Mouse (Mus musculus) neural tube, embryonic 12.5 days (tissue): ENCODE measurements at regions not wholly inside any gene's neighbourhood (a gene's known extent, or its start where the extent isn't known, plus 50 kb on each side); places are given as distances from the start of the nearest gene placed in this dataset.

Source experiments
- ATAC-seq: fragments of 200-750 bp; cut with Nextera tagmentation; 2 replicates; pipeline ENCODE4 v1.8.0; 2017; ENCODE audit warnings: low read depth, mild to moderate bottlenecking, moderate TSS enrichment, moderate library complexity; ENCODE audit not compliant: low FRiP score
- H3K27ac ChIP-seq: fragments of 300-500 bp; sonication (generic); 2 replicates; pipeline ENCODE4 v1.5.1; 2016
- H3K27me3 ChIP-seq: fragments of 300-500 bp; sonication (generic); replicated peaks from 2 replicates; pipeline ENCODE4 v1.6.1; 2016; ENCODE audit warnings: mild to moderate bottlenecking
- H3K36me3 ChIP-seq: fragments of 300-500 bp; sonication (generic); 2 replicates; pipeline ENCODE4 v1.6.1; 2016; ENCODE audit warnings: mild to moderate bottlenecking
- H3K4me1 ChIP-seq: fragments of 300-500 bp; sonication (generic); 2 replicates; pipeline ENCODE4 v1.6.1; 2016
- H3K4me2 ChIP-seq: fragments of 300-500 bp; sonication (generic); replicated peaks from 2 replicates; pipeline ENCODE4 v1.6.1; 2016; ENCODE audit warnings: mild to moderate bottlenecking
- H3K4me3 ChIP-seq: fragments of 300-500 bp; sonication (generic); 2 replicates; pipeline ENCODE4 v1.5.1; 2016
- H3K9ac ChIP-seq: fragments of 300-500 bp; sonication (generic); 2 replicates; pipeline ENCODE4 v1.6.1; 2016; ENCODE audit warnings: mild to moderate bottlenecking
- H3K9me3 ChIP-seq: fragments of 300-500 bp; sonication (generic); 2 replicates; pipeline ENCODE4 v1.6.1; 2016; ENCODE audit warnings: mild to moderate bottlenecking
- WGBS: fragments of 180-500 bp; shearing (Covaris S2); methylation state at CpG from one replicate; pipeline ENCODE4 v1.1.7; 2016; 5-methylcytosine and 5-hydroxymethylcytosine counted together

GRCm38 (mm10) chr6:94875841-94876240, 175.9 kb upstream of the Lrig1 start:
- H3K4me2 ChIP-seq = no peak overlapping the region
- H3K27me3 ChIP-seq = no peaks in the 10 kb centered on the region
- no peaks in the 10 kb centered on the region for H3K36me3 ChIP-seq
- H3K4me1 ChIP-seq = no peaks in the 10 kb centered on the region
- WGBS = 80% methylated on average over 5 of the region's 5 CpGs
- no peak overlapping the region for H3K27ac ChIP-seq
- no peak overlapping the region for H3K4me3 ChIP-seq
- ATAC-seq = no peak
- no peak overlapping the region for H3K9ac ChIP-seq
- H3K9me3 ChIP-seq = no peaks in the 10 kb centered on the region

GRCm38 (mm10) chr6:94875065-94875464, 175.1 kb upstream of the Lrig1 start:
- Histone ChIP-seq H3K36me3 (no peaks in the 10 kb centered on the region), H3K4me2 (no peak overlapping the region), H3K4me3 (no peak overlapping the region), H3K4me1 (no peaks in the 10 kb centered on the region), H3K9me3 (no peaks in the 10 kb centered on the region), H3K9ac (no peak overlapping the region), H3K27ac (no peak overlapping the region), H3K27me3 (no peaks in the 10 kb centered on the region)
- no peak for ATAC-seq
- WGBS = 89% methylated on average over 4 of the region's 4 CpGs

- Histone ChIP-seq H3K9me3 (no peaks in the 10 kb centered on the region), H3K4me1 (no peaks in the 10 kb centered on the region), H3K4me2 (no peak overlapping the region), H3K36me3 (no peaks in the 10 kb centered on the region), H3K9ac (no peak overlapping the region), H3K4me3 (no peak overlapping the region), H3K27me3 (no peaks in the 10 kb centered on the region), H3K27ac (no peak overlapping the region)
- WGBS = 88% methylated on average over 1 of the region's 1 CpGs
- ATAC-seq = no peak
Measured at GRCm38 (mm10) chr6:94874415-94874814, 174.5 kb upstream of the Lrig1 start.

- 66% methylated on average over 3 of the region's 3 CpGs for WGBS
- no peak for ATAC-seq
- Histone ChIP-seq H3K9ac (no peak overlapping the region), H3K4me2 (no peak overlapping the region), H3K27ac (no peak overlapping the region), H3K9me3 (no peaks in the 10 kb centered on the region), H3K27me3 (no peaks in the 10 kb centered on the region), H3K36me3 (no peaks in the 10 kb centered on the region), H3K4me3 (no peak overlapping the region), H3K4me1 (no peaks in the 10 kb centered on the region)
Measured at GRCm38 (mm10) chr6:94867952-94868351, 168.0 kb upstream of the Lrig1 start.

- Histone ChIP-seq H3K9me3 (no peaks in the 10 kb centered on the region), H3K4me1 (no peaks in the 10 kb centered on the region), H3K4me3 (no peak overlapping the region), H3K27ac (no peak overlapping the region), H3K9ac (no peak overlapping the region), H3K27me3 (no peaks in the 10 kb centered on the region), H3K4me2 (no peak overlapping the region), H3K36me3 (no peaks in the 10 kb centered on the region)
- no peak for ATAC-seq
- 90% methylated on average over 2 of the region's 2 CpGs for WGBS
Measured at GRCm38 (mm10) chr6:94865498-94865897, 165.5 kb upstream of the Lrig1 start.

- Histone ChIP-seq H3K36me3 (no peaks in the 10 kb centered on the region), H3K9ac (no peak overlapping the region), H3K4me2 (no peak overlapping the region), H3K4me1 (no peaks in the 10 kb centered on the region), H3K27ac (no peak overlapping the region), H3K27me3 (no peaks in the 10 kb centered on the region), H3K4me3 (no peak overlapping the region), H3K9me3 (no peaks in the 10 kb centered on the region)
- WGBS = 86% methylated on average over 5 of the region's 5 CpGs
- no peak for ATAC-seq
Measured at GRCm38 (mm10) chr6:94858121-94858621, 158.2 kb upstream of the Lrig1 start.

- WGBS = 83% methylated on average over 5 of the region's 5 CpGs
Measured at GRCm38 (mm10) chr6:94850121-94850520, 150.2 kb upstream of the Lrig1 start.

GRCm38 (mm10) chr6:94849533-94849932, 149.6 kb upstream of the Lrig1 start:
- Histone ChIP-seq H3K36me3 (no peaks in the 10 kb centered on the region), H3K9me3 (no peaks in the 10 kb centered on the region), H3K9ac (no peak overlapping the region), H3K4me3 (no peak overlapping the region), H3K4me1 (no peaks in the 10 kb centered on the region), H3K4me2 (no peak overlapping the region), H3K27me3 (no peaks in the 10 kb centered on the region), H3K27ac (no peak overlapping the region)
- ATAC-seq = no peak
- WGBS = 82% methylated on average over 3 of the region's 3 CpGs

More at GRCm38 (mm10) chr6:94850121-94850520, 150.2 kb upstream of the Lrig1 start:
- Histone ChIP-seq H3K9ac (no peak overlapping the region), H3K4me3 (no peak overlapping the region), H3K9me3 (no peaks in the 10 kb centered on the region), H3K4me1 (no peaks in the 10 kb centered on the region), H3K36me3 (no peaks in the 10 kb centered on the region), H3K27me3 (no peaks in the 10 kb centered on the region), H3K4me2 (no peak overlapping the region), H3K27ac (no peak overlapping the region)
- ATAC-seq = no peak

GRCm38 (mm10) chr6:94848437-94848836, 148.5 kb upstream of the Lrig1 start:
- Histone ChIP-seq H3K27me3 (no peaks in the 10 kb centered on the region), H3K4me2 (no peak overlapping the region), H3K36me3 (no peaks in the 10 kb centered on the region), H3K9me3 (no peaks in the 10 kb centered on the region), H3K9ac (no peak overlapping the region), H3K27ac (no peak overlapping the region), H3K4me1 (no peaks in the 10 kb centered on the region), H3K4me3 (no peak overlapping the region)
- 88% methylated on average over 1 of the region's 1 CpGs for WGBS
- ATAC-seq = no peak

- H3K36me3 ChIP-seq = no peaks in the 10 kb centered on the region
- no peak overlapping the region for H3K9ac ChIP-seq
- ATAC-seq = no peak
- 87% methylated on average over 6 of the region's 6 CpGs for WGBS
- H3K4me3 ChIP-seq = no peak overlapping the region
- H3K27me3 ChIP-seq = no peaks in the 10 kb centered on the region
- H3K4me1 ChIP-seq = no peaks in the 10 kb centered on the region
- H3K9me3 ChIP-seq = no peaks in the 10 kb centered on the region
- H3K27ac ChIP-seq = no peak overlapping the region
- H3K4me2 ChIP-seq = no peak overlapping the region
Measured at GRCm38 (mm10) chr6:94845821-94846220, 145.9 kb upstream of the Lrig1 start.

- WGBS = 74% methylated on average over 9 of the region's 9 CpGs
Measured at GRCm38 (mm10) chr6:94842856-94843255, 142.9 kb upstream of the Lrig1 start.

GRCm38 (mm10) chr6:94841881-94842280, 141.9 kb upstream of the Lrig1 start:
- no peak overlapping the region for H3K27ac ChIP-seq
- WGBS = 33% methylated on average over 5 of the region's 5 CpGs
- H3K4me2 ChIP-seq = no peak overlapping the region
- H3K9ac ChIP-seq = no peak overlapping the region
- no peaks in the 10 kb centered on the region for H3K36me3 ChIP-seq
- H3K4me3 ChIP-seq = no peak overlapping the region
- no peak for ATAC-seq
- no peaks in the 10 kb centered on the region for H3K27me3 ChIP-seq
- no peaks in the 10 kb centered on the region for H3K9me3 ChIP-seq
- H3K4me1 ChIP-seq = no peaks in the 10 kb centered on the region

More at GRCm38 (mm10) chr6:94842856-94843255, 142.9 kb upstream of the Lrig1 start:
- H3K36me3 ChIP-seq = no peaks in the 10 kb centered on the region
- H3K27ac ChIP-seq = no peak overlapping the region
- no peak for ATAC-seq
- no peaks in the 10 kb centered on the region for H3K9me3 ChIP-seq
- no peak overlapping the region for H3K9ac ChIP-seq
- no peaks in the 10 kb centered on the region for H3K27me3 ChIP-seq
- no peak overlapping the region for H3K4me2 ChIP-seq
- no peaks in the 10 kb centered on the region for H3K4me1 ChIP-seq
- no peak overlapping the region for H3K4me3 ChIP-seq

GRCm38 (mm10) chr6:94835742-94836141, 135.8 kb upstream of the Lrig1 start:
- Histone ChIP-seq H3K27me3 (no peaks in the 10 kb centered on the region), H3K27ac (no peak overlapping the region), H3K4me1 (peaks cover 8% of the 10 kb centered on the region), H3K36me3 (no peaks in the 10 kb centered on the region), H3K9me3 (0 out of 2 replicates have a peak, but pooled peaks cover 4% of the 10 kb centered on the region), H3K4me3 (no peak overlapping the region), H3K4me2 (no peak overlapping the region), H3K9ac (no peak overlapping the region)
- ATAC-seq = no peak
- WGBS = 23% methylated on average over 2 of the region's 2 CpGs
